Mouse (Mus musculus) frontal cortex, adult (tissue): ENCODE measurements at regions not wholly inside any gene's neighbourhood (a gene's known extent, or its start where the extent isn't known, plus 50 kb on each side); places are given as distances from the start of the nearest gene placed in this dataset.

Experiments used
- ATAC-seq: cut with Nextera tagmentation; 2 replicates; pipeline ENCODE4 v1.9.2; 2017; ENCODE audit warnings: mild to moderate bottlenecking, moderate library complexity, mixed read lengths; ENCODE audit not compliant: low TSS enrichment

DNA sequence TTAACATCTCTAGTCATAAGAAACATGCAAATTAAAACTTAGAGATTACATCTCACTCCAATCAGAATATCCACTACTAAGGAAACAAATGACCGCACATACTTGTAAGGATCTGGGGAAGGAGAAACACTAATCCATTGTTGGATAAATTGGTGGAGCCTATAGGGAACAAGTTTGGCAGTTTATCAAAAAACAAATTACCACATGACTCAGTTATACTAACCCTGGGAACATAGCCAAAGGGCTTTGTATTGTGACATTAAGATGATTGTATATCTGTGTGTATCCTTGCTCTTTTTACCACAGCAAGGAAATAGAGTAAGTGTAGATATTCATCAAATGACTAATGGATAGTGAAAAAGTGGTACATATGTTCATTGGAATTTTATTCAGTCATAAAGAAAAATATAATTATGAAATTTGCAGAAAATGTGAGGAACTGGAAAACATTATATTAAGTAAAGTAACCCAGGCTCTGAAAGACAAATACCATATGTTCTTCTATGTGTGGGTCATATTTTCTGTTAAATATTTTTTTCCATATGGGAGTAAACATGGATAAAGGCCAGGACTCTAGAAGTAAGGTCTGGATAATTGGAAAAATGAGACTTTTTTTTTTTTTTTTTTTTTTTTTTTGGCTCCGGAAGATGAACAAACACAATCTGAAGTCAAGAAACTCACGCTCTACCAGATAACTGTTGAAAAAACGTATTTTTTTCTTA lies 430.6 kb downstream of the Dmac1 start:
- no peak for ATAC-seq

DNA sequence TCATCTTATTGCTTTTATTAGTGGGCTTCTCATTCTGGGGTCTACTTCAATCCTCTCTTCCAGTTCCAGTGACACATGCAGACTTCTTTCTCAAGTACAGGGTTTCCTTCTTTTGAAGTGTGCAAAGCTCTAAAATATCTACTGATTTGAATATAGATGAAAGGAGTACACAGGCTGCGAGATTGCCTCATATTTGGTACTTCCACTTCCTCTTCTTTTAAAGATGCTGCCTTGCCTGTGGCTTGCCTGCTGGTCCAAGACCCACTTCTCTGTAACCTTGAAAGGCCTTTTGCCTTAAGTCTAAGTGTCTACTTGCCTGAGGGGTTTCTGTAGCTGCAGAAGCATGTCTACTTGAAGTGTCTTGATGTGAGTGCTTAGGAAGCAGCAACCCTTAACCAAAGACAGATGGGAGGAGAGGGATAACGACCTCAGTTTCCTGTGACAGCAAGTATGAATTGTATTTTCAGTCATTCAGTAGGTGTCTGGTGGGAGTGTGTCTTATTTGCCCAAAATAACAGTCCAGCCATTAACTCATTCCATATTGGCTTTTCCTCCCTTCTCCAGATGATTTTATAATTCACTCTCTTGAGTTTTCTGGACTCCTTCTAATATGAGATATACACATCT lies 479.8 kb downstream of the Dmac1 start:
- no peak for ATAC-seq

DNA sequence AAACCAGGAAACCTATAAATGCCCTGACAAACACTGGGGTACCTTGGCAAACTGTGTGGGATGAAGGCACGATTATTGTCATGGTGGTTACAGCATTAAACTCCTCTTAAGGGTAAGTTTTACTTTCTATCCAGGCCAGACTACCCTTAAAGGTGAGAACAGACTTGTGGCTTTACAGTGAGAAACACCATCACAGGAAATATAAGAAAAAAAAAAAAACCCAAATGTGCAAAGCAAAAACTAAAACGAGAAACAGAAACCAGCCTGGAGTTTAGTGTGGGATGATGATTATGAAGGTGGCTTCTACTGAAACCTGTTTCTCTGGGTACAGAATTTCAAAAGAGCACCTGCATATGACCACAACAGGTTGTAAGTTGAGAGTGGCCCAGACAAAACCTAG lies 480.6 kb downstream of the Dmac1 start:
- 0 out of 2 replicates have a peak, but pooled peaks have one; percentile 55 for ATAC-seq

DNA sequence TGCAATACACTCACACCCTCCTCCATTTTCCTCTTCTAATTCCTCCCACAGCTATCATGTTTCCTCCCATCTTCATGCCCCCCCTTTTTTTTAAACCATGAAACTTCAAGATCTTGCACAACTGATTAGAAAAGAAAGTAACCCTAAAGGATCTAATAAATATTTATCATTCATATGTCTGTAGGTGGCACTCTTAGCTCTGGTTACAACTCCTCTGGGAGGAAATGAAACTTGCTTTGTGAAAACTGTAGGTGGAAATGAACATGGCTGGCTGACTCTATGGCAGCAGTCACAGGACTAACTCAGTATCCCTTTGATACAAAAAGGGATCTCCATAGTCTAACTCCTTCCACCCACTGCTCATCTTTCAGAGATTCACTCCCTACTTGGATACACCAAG lies 481.4 kb downstream of the Dmac1 start:
- ATAC-seq, result peak; percentile 47; the same call in 1 of the 2 replicates

DNA sequence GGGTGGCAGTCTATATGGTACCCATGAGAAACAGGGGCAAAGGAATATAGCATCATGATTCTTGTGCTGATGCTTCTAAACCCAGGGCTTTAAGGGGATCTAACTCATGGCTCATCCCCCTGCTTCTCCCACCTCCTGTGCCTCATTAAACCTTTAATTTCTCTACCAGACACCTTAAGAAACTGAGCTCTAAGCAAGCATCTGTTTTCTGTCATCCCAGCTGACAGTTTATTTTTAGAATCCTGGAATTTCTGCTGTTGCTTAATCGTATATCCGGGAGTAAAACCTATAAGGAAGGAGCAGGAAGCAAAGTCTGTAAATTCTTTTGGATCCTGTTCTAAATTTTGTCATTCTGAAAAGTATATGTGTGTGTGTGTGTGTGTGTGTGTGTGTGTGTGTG lies 505.7 kb downstream of the Kdm4c start:
- ATAC-seq, result no peak

DNA sequence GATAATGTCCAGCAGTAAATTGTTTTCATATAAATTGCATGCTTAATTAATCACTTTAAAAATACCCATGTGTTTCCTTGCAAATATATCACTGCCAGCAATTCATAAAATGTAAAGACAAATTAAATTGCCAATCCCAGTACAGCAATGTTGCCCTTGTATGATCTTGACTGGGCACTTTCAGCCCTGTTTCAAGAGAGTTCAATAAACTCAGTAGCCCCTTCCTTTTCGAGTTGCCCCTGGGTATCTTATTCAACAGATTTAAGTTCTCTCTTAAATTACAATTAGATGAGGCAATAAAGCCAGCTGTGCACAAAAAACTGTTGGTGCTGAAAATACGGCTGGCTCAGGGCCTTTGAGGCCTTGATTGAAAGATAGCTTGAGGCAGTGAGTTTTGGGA lies 497.3 kb downstream of the Kdm4c start:
- ATAC-seq, result no peak
